Mouse (Mus musculus): ENCODE data around the gene Gm49387. TPM values are rescaled to one million over a fixed set of nuclear protein-coding genes. Genes with fewer than 3 reads are reported as not detected.
"Not testable (repeated sequence)": the region's sequence is repeated elsewhere in the genome, so short reads cannot be mapped to it uniquely, and the experiment has no call there.

Gm49387 gene
- total RNA-seq, 2 experiments from 2014 or later: 4.6 to 7.4 TPM

DNA sequence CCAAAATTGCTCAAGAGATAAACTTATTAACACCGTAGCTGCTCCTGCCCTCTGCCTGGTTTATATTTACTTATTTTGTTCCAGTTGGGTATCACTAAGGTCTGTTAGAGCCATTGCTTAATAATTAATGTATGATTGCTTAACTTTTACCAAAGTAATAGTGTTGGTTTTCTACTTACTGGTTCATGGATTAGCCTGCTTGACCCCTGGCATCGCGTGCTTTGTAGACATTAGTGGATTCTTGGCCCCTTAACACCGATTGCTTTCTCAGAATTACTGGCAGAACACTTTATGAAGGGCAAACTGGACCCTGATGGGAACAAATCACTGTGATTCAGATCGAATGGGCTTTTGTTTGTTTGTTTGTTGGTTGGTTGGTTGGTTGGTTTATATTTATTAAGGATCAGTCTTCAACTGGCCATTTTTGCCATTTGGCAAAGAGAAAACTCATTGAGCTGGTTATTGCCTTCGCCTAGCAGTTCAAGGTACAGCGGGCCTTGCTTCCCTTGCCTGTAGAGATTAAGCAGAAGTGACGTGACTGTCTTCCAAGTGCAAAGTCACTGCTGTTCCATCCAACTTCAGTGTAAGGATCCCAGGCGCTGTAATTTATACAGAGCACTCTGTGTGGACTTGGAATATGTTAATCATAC, 953 bp upstream of the Gm49387 start:
- no peak for DNase-seq

DNA sequence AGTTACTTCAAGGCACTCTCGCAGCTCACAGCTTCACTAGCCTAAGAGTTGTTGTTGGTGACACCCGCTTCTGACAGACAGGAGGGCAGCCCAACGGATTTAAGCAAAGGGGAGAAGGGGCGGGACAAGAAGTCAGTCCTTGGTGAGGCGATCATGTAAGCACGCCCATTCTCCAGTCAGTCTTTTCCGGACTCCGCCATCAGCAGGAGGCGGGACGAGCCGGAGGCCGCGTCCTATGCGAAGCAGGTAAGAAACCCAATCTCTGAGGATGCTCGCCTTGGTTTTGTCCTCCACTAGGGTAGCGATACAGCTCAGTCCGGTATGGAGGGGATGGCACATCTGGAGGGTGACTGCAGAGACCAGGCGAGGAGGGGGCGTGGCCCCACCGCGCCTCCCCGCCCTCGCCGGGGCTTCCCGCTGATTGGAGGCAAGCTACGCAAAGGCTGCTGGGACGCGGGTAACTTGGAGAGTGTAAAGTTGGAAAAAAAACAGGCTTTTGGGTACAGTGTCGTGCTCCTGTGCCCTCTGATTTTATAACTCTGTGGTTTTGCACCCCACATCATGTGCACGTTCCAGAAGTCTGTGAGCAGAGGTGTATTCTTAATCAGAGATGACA, 320 bp upstream of the Gm49387 start, which contains the start of the genes Btd and Hacl1:
Gene Btd (plus strand): TSS at position 139 of the 616 bp plus-strand sequence.
Gene Hacl1 (minus strand): TSS at position 397 of the 616 bp plus-strand sequence.
- peak; percentile 92 for DNase-seq

DNA sequence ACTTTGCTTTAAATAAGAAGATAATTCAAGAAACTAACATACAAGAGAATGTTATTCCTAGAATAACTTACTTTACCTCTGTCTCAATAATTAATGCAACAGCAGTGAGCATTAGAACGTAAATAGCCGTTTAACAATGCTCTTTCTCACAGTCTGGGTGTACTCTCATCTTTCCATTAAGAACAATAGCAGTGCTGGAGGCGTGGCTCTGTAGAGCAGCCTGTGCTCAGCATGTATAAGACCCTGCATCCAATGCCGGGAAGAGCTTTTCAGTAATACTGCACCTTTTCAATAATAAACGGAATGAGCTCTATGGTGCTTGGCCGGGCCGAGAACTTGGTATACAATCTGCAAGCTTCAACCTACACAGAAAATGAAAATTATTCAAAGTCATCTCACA, 10.0 kb downstream of the Gm49387 start:
- no peak for DNase-seq

DNA sequence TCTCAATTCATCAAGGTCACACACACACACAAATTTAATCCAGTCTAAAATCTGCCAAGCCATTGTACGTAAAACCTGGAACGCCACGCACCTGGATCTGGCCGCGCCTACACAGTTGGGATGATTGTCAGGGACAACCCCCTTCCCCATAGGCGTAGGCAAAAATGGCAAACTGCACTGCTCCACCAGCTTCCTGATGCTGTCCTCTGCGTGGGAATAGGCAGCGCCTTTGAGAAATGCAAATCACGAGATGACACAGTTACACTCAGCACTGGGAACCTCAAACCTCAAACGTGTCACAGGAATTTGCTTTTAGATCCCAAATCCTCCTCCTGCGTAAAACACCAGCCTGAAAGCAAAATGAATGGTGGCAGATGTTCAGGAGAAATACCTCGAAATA, 17.9 kb downstream of the Gm49387 start:
- no peak for DNase-seq

DNA sequence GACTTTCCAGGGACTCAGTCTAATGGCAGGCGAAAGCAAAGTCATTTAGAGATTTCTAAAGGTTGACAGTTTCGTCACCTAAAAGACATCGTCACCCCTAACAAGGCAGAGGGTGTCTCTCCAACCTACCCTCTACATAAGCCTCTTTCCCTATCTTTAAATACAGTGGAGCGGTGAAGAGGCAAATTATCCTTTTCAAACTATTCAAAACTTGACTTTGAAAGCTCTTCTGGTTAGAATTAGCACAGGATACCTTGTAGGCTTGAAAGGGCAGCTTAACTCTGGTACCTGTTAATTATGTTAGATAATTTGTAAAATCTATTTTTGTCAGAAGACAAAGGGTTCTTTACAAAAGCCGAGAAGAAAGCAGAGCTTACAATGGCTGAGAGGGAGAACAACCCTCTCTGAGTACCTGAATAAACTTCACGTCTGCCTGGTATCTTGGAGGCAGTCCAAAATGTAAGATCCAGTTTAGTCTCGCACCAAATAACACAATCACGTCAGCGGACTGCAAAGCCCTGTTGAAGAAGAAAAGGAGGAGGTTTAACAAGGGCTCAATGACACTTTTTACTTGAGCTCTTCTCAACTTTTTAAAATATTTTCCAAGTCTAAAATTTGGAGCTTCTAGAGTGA, 20.0 kb downstream of the Gm49387 start:
- DNase-seq: no peak

DNA sequence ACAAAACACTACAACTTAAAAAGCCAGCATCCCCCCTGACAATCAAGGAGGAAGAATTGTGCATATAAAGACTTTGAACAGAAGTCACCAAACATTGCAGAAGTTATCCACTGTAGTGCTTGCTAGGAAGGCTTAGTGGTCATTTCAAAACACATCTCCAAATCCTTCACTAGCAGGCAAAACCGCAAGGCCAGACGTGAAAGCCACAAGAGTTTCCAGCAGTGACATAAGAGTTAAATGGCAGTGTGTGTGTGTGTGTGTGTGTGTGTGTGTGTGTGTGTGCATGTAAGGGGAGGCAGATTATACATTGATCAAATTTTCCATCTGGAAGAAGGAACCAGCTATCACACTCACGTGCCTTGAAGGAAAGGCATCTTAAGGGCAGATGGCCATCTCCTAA, 22.7 kb downstream of the Gm49387 start:
- no peak for DNase-seq

DNA sequence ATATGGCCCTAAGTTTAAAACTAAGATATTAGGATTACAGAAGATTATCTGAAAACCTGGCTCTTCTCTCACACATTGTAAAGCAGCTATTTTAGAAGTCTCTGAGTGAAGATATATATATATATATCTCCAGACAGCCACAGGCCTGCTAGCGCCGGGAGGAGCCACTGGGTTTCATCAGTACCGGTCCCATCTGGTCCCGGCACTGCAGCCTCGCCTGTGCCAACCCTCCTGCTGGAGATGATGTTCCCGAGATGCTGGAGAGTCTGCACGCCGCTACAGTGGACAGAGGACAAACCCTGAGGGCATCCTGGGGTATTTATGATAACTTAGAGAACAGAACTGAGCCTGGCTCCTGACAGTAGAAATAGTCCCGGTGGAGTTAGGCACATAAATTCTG, 23.5 kb downstream of the Gm49387 start:
- DNase-seq: no peak

DNA sequence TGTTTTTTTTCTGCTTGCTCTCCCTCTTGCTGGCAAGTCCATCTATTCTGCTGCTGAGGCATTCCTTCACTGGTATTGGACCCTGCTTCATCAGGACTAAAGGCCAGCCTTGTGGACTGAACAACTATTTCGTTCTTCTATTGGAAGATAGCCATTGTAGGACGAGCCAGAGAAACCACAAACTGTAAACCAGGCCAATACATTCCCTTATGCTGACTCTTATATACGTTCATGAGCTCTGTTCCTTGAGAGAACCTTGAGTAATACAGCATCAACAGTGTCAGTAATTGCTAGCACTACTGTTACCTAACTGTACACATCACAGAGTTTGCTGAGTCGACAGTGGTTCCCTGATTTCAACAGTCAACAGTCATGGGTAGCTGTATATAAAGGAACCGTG, 27.0 kb downstream of the Gm49387 start:
- no peak for DNase-seq

DNA sequence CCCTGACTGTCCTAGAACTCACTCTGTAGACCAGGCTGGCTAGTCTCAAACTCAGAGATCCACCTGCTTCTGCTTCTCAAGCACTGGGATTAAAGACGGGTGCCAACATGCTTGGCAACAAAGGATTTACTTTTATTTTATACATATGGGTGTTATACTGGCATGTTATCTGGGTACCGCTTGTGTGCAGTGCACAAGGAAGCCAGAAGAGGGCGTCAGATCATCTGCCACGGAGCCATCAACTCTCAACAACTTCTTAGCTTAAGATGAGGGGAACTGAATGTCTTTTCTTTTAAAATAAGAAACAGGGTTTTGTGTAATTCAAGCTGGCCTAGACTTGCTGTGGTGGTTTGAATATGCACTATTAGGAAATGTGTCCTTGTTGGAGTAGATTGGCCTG, 28.7 kb downstream of the Gm49387 start:
- no peak for DNase-seq

DNA sequence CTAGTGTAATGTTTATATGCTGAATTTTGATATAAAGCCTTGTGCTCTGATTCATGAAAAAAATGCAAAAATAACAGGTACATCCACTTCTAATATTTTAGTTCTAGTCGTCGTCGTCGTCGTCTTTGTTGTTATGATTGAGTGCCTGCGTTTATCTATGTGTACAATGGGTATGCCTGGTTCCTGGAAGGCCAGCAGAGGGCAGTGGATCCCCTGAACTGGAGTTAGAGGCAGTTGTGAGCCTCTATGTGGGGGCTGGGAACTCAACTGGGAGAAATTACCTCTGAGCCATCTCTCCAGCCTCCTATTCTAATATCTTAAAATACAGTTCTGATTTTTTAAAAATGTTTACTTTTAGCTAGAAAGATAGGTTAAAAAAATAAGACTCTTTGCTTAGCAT, 35.2 kb downstream of the Gm49387 start:
- DNase-seq: no peak

DNA sequence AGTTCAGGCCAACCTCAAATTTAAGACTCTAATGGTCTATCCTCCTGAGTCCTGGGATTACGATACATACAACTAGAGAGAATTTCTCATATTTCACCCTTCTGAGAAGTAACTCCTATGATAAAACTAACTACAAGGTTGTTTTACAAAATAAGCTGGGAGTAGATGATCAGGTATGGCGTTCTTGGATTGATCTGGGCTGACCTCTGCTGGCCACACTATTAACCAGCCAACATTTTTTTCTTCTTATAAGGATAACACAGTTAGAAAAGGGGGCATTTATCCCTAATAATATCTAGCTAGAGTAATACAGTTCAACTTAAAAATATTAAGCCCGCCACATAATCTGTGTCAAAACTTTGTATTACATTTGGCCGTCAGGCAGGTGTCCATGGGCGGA, 35.8 kb downstream of the Gm49387 start:
- peak; percentile 16 for DNase-seq

DNA sequence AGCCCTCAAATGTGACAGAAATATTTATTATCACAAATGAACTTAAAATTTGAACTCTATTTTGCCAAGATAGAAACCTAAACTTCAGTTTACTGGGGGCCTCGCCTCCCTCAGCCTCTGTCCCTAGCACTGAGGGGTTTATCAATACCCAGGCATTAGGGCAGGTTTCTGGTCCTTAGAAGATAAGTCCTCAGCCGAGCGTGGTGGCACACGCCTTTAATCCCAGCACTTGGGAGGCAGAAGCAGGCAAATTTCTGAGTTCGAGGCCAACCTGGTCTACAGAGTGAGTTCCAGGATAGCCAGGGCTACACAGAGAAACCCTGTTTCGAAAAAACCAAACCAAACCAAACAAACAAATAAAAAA, 38.1 kb downstream of the Gm49387 start:
- not testable (repeated sequence) for DNase-seq

DNA sequence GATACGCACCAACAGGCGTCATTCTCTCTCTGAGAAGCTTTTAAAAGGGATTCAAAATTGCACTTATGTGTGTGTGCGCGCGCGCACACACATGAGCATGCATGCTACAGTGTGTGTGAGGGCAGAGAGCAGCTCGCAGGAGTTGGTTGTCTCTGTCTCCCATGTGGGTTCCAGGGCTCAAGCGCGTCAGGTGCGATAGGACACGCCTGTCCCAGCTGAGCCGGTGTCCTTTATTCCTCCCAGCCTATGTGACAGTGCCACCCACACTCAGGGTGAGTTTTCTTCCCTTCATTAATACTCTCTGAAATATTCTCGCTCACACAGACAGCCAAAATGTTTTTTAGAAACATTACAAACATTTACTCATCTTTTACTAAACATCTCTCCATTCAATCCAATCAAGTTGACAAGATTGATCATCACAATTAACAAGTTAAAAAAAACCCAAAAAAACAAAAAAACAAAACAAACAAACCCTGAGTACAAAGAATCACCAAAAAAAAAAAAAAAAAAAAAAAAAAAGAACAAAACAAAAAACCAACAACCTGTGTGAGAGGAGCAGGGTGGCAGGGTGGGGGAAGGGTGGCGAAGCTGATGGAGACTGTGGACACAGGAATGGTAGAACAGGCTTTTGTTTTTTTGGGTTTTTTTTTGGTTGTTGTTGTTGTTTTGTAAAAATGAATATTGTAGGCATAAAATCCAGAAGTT, 38.6 kb downstream of the Gm49387 start:
- DNase-seq: no peak

DNA sequence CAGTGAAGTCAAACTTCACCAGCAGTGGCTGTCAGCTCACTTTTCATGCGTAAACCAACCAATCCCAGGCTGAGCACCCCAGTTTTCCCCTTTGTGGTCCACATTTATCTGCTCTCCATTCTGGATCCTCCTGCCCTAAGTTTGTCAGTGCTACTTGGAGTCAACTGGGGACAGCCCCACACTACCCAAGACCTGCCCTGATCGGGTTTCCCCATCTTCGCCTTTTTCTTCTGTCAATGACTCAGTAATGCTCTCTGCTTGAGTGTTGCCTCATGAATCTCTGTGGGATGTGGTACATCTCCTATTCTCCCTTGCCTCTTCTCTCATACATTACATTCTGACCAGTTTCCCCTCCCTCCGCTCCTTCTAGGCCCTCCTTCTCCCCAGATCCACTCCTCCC, 43.2 kb downstream of the Gm49387 start:
- DNase-seq: no peak

DNA sequence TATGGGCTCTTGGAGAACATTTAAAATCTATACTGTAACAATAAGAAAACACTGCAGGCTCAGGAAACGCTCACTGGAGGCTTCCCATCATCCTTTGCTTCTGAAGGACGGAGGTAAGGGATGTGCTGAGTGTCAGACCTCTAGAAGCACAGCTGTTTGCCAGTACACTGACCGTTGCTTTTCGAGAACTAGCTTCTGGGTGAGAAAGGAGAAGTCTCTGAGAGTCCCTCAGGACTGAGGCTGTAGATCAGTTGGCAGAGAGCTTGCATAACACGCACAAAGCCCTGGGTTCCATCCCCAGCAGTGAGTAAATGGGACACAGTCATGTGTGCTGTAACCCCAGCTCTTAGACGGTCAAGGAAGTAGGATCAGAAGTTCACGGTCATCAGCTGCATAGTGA, 44.3 kb downstream of the Gm49387 start:
- no peak for DNase-seq

DNA sequence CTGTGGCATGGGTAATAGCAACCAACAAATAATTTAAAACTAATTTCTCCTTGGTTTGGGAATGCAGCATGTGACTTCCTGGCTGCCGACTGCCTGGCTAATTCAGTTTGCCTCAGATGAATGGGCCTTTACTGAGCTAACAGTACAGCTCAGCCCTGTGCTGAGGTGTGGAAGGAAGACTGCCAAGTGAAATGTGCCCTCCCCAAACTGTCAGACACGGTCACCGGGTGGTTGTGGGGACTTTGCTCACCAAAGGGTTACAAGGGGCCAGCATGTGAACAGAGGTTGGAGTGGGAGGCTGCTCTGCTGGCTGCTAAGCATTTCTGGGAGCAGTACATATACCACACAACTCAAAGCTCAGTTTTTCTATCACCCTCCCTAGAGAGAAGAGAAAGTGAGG, 46.0 kb downstream of the Gm49387 start:
- DNase-seq: no peak

DNA sequence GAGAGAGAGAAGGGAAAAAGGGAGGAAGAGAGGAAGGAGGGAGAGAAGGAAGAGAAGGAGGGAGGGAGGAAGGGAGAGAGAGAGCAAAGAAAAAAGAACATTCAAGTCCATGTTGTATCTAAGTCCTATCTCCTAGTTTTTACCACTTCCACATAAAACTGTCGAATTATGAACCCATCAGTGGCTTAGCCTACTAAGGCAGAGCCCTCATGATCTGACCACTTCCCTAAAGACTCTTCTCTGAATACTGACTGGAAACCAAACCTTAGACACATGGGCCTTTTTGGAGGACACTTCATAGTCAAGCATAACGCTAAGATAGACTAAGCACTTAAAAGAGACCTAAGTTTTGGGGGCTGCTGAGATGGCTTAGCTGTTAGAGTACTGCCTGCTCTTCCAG, 47.6 kb downstream of the Gm49387 start:
- no peak for DNase-seq

DNA sequence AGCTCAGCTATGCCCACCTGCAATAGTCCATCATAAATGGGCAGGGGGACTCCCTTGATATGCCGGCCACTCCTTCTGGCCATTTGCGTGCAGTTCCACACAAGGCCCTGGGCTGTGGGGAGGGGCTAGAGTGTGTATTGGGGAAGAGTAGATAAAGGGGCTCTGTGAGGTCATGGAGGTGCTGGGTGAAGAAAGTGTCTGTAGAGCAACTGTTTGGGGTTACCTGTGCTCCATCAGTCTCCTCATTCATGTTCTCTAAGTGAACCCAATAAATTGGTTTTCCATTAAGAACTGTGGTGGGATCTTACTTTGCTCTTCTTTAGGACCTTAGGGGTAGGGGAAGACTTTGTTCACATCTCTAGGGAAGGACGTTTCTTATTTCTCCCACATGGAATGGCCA, 49.4 kb downstream of the Gm49387 start, which contains the start of gene Colq:
Gene Colq (minus strand): TSS at position 101 of the 400 bp plus-strand sequence.
- no peak for DNase-seq

DNA sequence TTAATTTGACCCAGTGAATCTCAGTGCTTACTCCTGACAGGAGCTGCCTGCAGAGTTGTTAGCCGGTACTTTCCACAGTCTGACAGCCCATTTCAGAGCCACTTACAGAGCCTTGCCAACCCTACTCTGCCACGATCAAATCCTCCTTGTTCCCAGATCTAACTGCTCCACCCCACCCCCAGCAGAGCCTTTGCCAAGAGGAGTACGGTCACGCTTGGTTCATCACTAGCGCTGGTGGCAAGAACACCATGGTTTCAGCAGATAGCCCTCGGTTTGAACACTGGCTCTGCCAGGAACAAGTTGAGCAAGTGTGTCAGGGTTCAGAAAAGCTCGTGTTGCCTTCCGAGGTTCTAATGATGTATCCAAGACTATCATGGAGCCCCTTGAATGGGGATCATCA, 54.2 kb downstream of the Gm49387 start:
- peak; percentile 10 for DNase-seq

DNA sequence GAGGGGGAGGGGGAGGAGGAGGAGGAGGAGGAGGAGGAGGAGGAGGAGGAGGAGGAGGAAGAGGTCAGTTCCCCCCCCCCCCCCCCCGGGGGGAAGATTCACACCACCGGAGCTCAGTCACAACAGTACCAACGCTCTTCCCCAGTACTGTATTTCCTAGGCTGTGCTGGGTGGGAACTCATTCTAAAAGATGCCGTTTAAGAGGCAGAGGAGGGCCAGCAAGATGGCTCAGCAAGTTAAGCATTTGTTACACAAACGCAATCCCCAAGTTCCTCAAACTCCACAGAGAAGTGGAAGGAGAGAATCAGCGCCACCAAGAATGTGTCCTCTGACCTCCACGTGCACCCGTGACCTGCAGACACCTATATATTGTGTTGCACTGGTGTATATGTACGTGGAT, 57.6 kb downstream of the Gm49387 start:
- no peak for DNase-seq

DNA sequence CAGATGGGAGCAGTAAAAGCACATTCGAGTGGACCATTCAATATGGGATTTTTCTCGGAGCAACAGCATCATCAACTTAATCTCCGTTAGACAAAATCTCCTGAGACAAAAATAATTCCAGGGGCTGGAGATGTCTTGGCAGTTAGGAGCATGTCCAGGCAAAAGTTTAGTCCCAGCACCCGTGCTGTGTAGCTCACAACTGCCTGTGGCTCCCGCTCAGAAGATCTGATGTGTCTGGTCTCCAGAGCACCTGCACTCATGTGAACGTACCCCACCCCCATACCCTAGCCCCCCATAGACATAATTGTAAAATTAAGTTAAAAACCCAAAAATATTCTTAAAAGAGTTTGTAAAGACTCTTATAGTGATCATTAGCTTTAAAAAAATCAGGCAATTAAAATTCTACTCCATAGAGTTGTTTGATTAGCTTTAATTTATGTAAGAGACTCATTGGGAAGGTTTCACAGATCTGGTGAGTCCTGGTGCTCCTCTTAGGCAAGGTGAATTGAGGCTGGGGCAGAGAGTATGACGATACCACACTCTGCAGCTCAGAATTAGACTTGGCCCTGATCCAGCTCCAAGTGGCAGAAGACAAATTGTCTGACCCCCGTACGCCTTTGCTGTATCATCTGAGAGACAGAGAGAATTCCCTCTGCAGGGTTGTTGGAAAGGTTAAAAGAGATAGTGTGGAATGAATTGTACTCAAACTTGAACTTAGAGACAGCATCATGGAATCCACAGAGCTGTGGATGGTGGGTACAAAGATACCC, 62.5 kb downstream of the Gm49387 start:
- no peak for DNase-seq

Data from adrenal gland, postnatal 10 days (tissue).